Mouse (Mus musculus) myocyte (in vitro differentiated cells): ENCODE data around the gene Zfand6.

Experiments used
- CEBPB ChIP-seq: IDR thresholded peaks from 2 replicates; pipeline ENCODE4 v1.6.1; 2011; ENCODE audit warnings: mild to moderate bottlenecking, moderate library complexity; ENCODE audit not compliant: poor library complexity, insufficient read depth, severe bottlenecking
- E2F4 ChIP-seq: IDR thresholded peaks from one replicate; pipeline ENCODE4 v1.6.1; 2011; ENCODE audit warnings: mild to moderate bottlenecking, control low read depth, moderate library complexity; ENCODE audit not compliant: insufficient read depth
- MAX ChIP-seq: IDR thresholded peaks from one replicate; pipeline ENCODE4 v1.6.1; 2011; ENCODE audit warnings: low read depth, mild to moderate bottlenecking, control low read depth
- MYOG ChIP-seq, 3 experiments: IDR thresholded peaks; one replicate each; pipeline ENCODE4 v1.6.1; 2011; ENCODE audit warnings: control low read depth in 2 of 3, low read depth in 2 of 3, mild to moderate bottlenecking in 2 of 3; ENCODE audit not compliant: insufficient read length in 2 of 3, control insufficient read depth in 1 of 3, insufficient read depth in 1 of 3
- POLR2A ChIP-seq: IDR thresholded peaks from one replicate; pipeline ENCODE4 v1.6.1; 2011; ENCODE audit warnings: low read depth, mild to moderate bottlenecking, control low read depth, moderate library complexity; ENCODE audit not compliant: insufficient read length
- POLR2AphosphoS2 ChIP-seq: IDR thresholded peaks from one replicate; pipeline ENCODE4 v1.6.1; 2011; ENCODE audit warnings: low read depth, control low read depth; ENCODE audit not compliant: insufficient read length
- REST ChIP-seq: IDR thresholded peaks from one replicate; pipeline ENCODE4 v1.6.1; 2011; ENCODE audit warnings: mild to moderate bottlenecking, control low read depth, moderate library complexity; ENCODE audit not compliant: insufficient read depth, insufficient read length
- SRF ChIP-seq: IDR thresholded peaks from one replicate; pipeline ENCODE4 v1.6.1; 2011; ENCODE audit warnings: low read depth; ENCODE audit not compliant: control insufficient read depth, insufficient read length
- TCF12 ChIP-seq: IDR thresholded peaks from one replicate; pipeline ENCODE4 v1.6.1; 2011; ENCODE audit warnings: mild to moderate bottlenecking, control low read depth; ENCODE audit not compliant: poor library complexity, insufficient read depth, severe bottlenecking
- USF1 ChIP-seq: IDR thresholded peaks from one replicate; pipeline ENCODE4 v1.6.1; 2011; ENCODE audit warnings: low read depth, mild to moderate bottlenecking, control low read depth, moderate library complexity

DNA sequence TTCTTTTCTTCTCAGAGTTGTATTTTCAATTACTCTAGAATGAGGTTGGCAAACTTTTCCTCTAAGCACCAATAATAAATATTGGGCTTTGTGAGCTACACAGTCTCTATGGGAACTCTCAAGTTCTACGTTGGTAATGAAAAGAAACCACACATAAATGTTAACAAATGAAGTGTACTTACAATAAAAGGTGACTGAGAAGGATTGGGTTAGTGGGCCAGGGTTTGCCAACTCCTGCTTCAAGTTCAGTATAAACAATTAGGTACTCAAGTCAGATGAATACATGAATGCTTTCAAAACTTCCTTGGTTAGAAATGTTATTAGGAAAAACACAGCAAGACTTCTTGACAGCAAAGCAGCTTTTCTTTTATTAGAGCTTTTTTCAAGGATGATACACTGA, 43.5 kb downstream of the Zfand6 start:
- TF ChIP-seq MYOG (IDR thresholded peaks at IDR 0.05; ENCODE audit: control insufficient read depth in 1 of 3, insufficient read depth in 1 of 3, insufficient read length in 2 of 3, low read depth in 2 of 3) (no peak), POLR2A (no peak), E2F4 (no peak), REST (no peak), CEBPB (no peak), POLR2AphosphoS2 (no peak), TCF12 (no peak), MAX (no peak), USF1 (no peak), SRF (no peak)
